Mouse (Mus musculus): ENCODE data around the gene Msh3. TPM values are rescaled to one million over a fixed set of nuclear protein-coding genes. Genes with fewer than 3 reads are reported as not detected.

Msh3 gene
- polyA plus RNA-seq, 1 experiment from 2014 or later = 12.6 TPM

- no peaks in the 10 kb centered on the region for H3K27me3 ChIP-seq (replicated peaks)
- WGBS = 51% methylated on average over 2 of the region's 2 CpGs
- ATAC-seq (ENCODE audit: extremely low read depth, insufficient number of reproducible peaks, low FRiP score, low TSS enrichment) = no peak
Measured at GRCm38 (mm10) chr13:92328000-92328399, 26.8 kb downstream of the Msh3 start.

GRCm38 (mm10) chr13:92326030-92326429, 28.8 kb downstream of the Msh3 start:
- H3K4me1 ChIP-seq = 0 out of 2 replicates have a peak, but pooled peaks cover 7% of the 10 kb centered on the region
- H3K4me3 ChIP-seq = no peak overlapping the region
- no peak overlapping the region for H3K9ac ChIP-seq
- no peaks in the 10 kb centered on the region for H3K9me3 ChIP-seq
- H3K4me2 ChIP-seq = no peak overlapping the region
- WGBS = 52% methylated on average over 5 of the region's 5 CpGs
- no peak for ATAC-seq (ENCODE audit: extremely low read depth, insufficient number of reproducible peaks, low FRiP score, low TSS enrichment)
- H3K36me3 ChIP-seq = peaks cover 15% of the 10 kb centered on the region
- H3K27me3 ChIP-seq (replicated peaks) = no peaks in the 10 kb centered on the region
- H3K27ac ChIP-seq (replicated peaks) = no peak overlapping the region

More at GRCm38 (mm10) chr13:92328000-92328399, 26.8 kb downstream of the Msh3 start:
- Histone ChIP-seq H3K36me3 (peaks cover 15% of the 10 kb centered on the region; the same call in 1 of the 2 replicates), H3K4me2 (no peak overlapping the region), H3K27ac (replicated peaks) (no peak overlapping the region), H3K9me3 (no peaks in the 10 kb centered on the region), H3K4me3 (no peak overlapping the region), H3K9ac (no peak overlapping the region), H3K4me1 (0 out of 2 replicates have a peak, but pooled peaks cover 7% of the 10 kb centered on the region)

- Histone ChIP-seq H3K36me3 (peaks cover 25% of the 10 kb centered on the region), H3K4me2 (no peak overlapping the region), H3K4me3 (no peak overlapping the region), H3K4me1 (0 out of 2 replicates have a peak, but pooled peaks cover 3% of the 10 kb centered on the region), H3K9me3 (no peaks in the 10 kb centered on the region), H3K9ac (no peak overlapping the region), H3K27me3 (replicated peaks) (no peaks in the 10 kb centered on the region), H3K27ac (replicated peaks) (no peak overlapping the region)
- ATAC-seq (ENCODE audit: extremely low read depth, insufficient number of reproducible peaks, low FRiP score, low TSS enrichment) = no peak
- WGBS = 80% methylated on average over 5 of the region's 5 CpGs
Measured at GRCm38 (mm10) chr13:92320770-92321169, 34.0 kb downstream of the Msh3 start.

- no peak overlapping the region for H3K9ac ChIP-seq
- no peak overlapping the region for H3K4me3 ChIP-seq
- H3K27ac ChIP-seq (replicated peaks) = no peak overlapping the region
- WGBS = 88% methylated on average over 5 of the region's 5 CpGs
- H3K36me3 ChIP-seq = peaks cover 28% of the 10 kb centered on the region
- no peak for ATAC-seq (ENCODE audit: extremely low read depth, insufficient number of reproducible peaks, low FRiP score, low TSS enrichment)
- no peaks in the 10 kb centered on the region for H3K27me3 ChIP-seq (replicated peaks)
- H3K4me2 ChIP-seq = no peak overlapping the region
- no peaks in the 10 kb centered on the region for H3K4me1 ChIP-seq
- no peaks in the 10 kb centered on the region for H3K9me3 ChIP-seq
Measured at GRCm38 (mm10) chr13:92314613-92315012, 40.2 kb downstream of the Msh3 start.

GRCm38 (mm10) chr13:92305680-92306079, 49.1 kb downstream of the Msh3 start, which contains the start of gene Gm20379:
Gene Gm20379 (plus strand): TSS chr13:92305980.
- H3K27me3 ChIP-seq (replicated peaks) = no peaks in the 10 kb centered on the region
- no peak within 1 kb of the TSS for H3K4me2 ChIP-seq
- WGBS = 96% methylated on average over 11 of the region's 11 CpGs
- H3K9me3 ChIP-seq = no peaks in the 10 kb centered on the region
- H3K4me1 ChIP-seq = peaks cover 1% of the 10 kb centered on the region
- no peak for ATAC-seq (ENCODE audit: extremely low read depth, insufficient number of reproducible peaks, low FRiP score, low TSS enrichment)
- peaks cover 39% of the 10 kb centered on the region for H3K36me3 ChIP-seq
- H3K9ac ChIP-seq = no peak within 1 kb of the TSS
- no peak within 1 kb of the TSS for H3K27ac ChIP-seq (replicated peaks)
- H3K4me3 ChIP-seq = no peak within 1 kb of the TSS

- no peak for ATAC-seq (ENCODE audit: extremely low read depth, insufficient number of reproducible peaks, low FRiP score, low TSS enrichment)
- WGBS = 90% methylated on average over 5 of the region's 5 CpGs
- Histone ChIP-seq H3K27ac (replicated peaks) (no peak overlapping the region), H3K4me3 (no peak overlapping the region), H3K36me3 (peaks cover 42% of the 10 kb centered on the region), H3K9me3 (no peaks in the 10 kb centered on the region), H3K27me3 (replicated peaks) (no peaks in the 10 kb centered on the region), H3K9ac (no peak overlapping the region), H3K4me2 (no peak overlapping the region), H3K4me1 (peaks cover 14% of the 10 kb centered on the region)
Measured at GRCm38 (mm10) chr13:92304291-92304690, 50.5 kb downstream of the Msh3 start.

GRCm38 (mm10) chr13:92303062-92303948, 51.5 kb downstream of the Msh3 start:
- peaks cover 33% of the 10 kb centered on the region for H3K36me3 ChIP-seq
- WGBS = 84% methylated on average over 8 of the region's 8 CpGs
- H3K9ac ChIP-seq = no peak overlapping the region
- H3K4me1 ChIP-seq = peaks cover 17% of the 10 kb centered on the region
- no peaks in the 10 kb centered on the region for H3K9me3 ChIP-seq
- no peak for ATAC-seq (ENCODE audit: extremely low read depth, insufficient number of reproducible peaks, low FRiP score, low TSS enrichment)
- no peak overlapping the region for H3K4me3 ChIP-seq
- H3K4me2 ChIP-seq = no peak overlapping the region
- H3K27me3 ChIP-seq (replicated peaks) = no peaks in the 10 kb centered on the region
- H3K27ac ChIP-seq (replicated peaks) = no peak overlapping the region

- no peak for ATAC-seq (ENCODE audit: extremely low read depth, insufficient number of reproducible peaks, low FRiP score, low TSS enrichment)
- WGBS = 89% methylated on average over 4 of the region's 4 CpGs
Measured at GRCm38 (mm10) chr13:92302466-92302865, 52.3 kb downstream of the Msh3 start.

GRCm38 (mm10) chr13:92301754-92302153, 53.0 kb downstream of the Msh3 start:
- WGBS = 87% methylated on average over 4 of the region's 4 CpGs

More at GRCm38 (mm10) chr13:92302466-92302865, 52.3 kb downstream of the Msh3 start:
- Histone ChIP-seq H3K4me3 (no peak overlapping the region), H3K36me3 (peaks cover 29% of the 10 kb centered on the region), H3K4me1 (peaks cover 17% of the 10 kb centered on the region), H3K27ac (replicated peaks) (no peak overlapping the region), H3K9ac (no peak overlapping the region), H3K4me2 (no peak overlapping the region), H3K27me3 (replicated peaks) (no peaks in the 10 kb centered on the region), H3K9me3 (no peaks in the 10 kb centered on the region)

GRCm38 (mm10) chr13:92299522-92299921, 55.3 kb downstream of the Msh3 start:
- 56% methylated on average over 1 of the region's 1 CpGs for WGBS
- no peaks in the 10 kb centered on the region for H3K9me3 ChIP-seq
- no peak for ATAC-seq (ENCODE audit: extremely low read depth, insufficient number of reproducible peaks, low FRiP score, low TSS enrichment)
- no peak overlapping the region for H3K9ac ChIP-seq
- no peak overlapping the region for H3K4me3 ChIP-seq
- H3K4me1 ChIP-seq = peaks cover 17% of the 10 kb centered on the region
- H3K4me2 ChIP-seq = no peak overlapping the region
- peaks cover 28% of the 10 kb centered on the region for H3K36me3 ChIP-seq
- no peaks in the 10 kb centered on the region for H3K27me3 ChIP-seq (replicated peaks)
- H3K27ac ChIP-seq (replicated peaks) = no peak overlapping the region

More at GRCm38 (mm10) chr13:92301754-92302153, 53.0 kb downstream of the Msh3 start:
- Histone ChIP-seq H3K9ac (no peak overlapping the region), H3K36me3 (peaks cover 35% of the 10 kb centered on the region), H3K27me3 (replicated peaks) (no peaks in the 10 kb centered on the region), H3K27ac (replicated peaks) (no peak overlapping the region), H3K4me2 (no peak overlapping the region), H3K4me1 (peaks cover 17% of the 10 kb centered on the region), H3K9me3 (no peaks in the 10 kb centered on the region), H3K4me3 (no peak overlapping the region)
- no peak for ATAC-seq (ENCODE audit: extremely low read depth, insufficient number of reproducible peaks, low FRiP score, low TSS enrichment)

- ATAC-seq (ENCODE audit: extremely low read depth, insufficient number of reproducible peaks, low FRiP score, low TSS enrichment) = no peak
- H3K9me3 ChIP-seq = no peaks in the 10 kb centered on the region
- peaks cover 35% of the 10 kb centered on the region for H3K36me3 ChIP-seq
- no peaks in the 10 kb centered on the region for H3K27me3 ChIP-seq (replicated peaks)
- H3K4me3 ChIP-seq = no peak overlapping the region
- no peak overlapping the region for H3K4me2 ChIP-seq
- H3K4me1 ChIP-seq = peaks cover 17% of the 10 kb centered on the region
- no peak overlapping the region for H3K27ac ChIP-seq (replicated peaks)
- H3K9ac ChIP-seq = no peak overlapping the region
- WGBS = 93% methylated on average over 2 of the region's 2 CpGs
Measured at GRCm38 (mm10) chr13:92297021-92297420, 57.8 kb downstream of the Msh3 start.

Measured in heart, embryonic 13.5 days (tissue).